Mouse (Mus musculus) mouse trophoblast stem cell (cell line): Measurements from ENCODE around the gene Cptp.

Experiments used
- in situ Hi-C, 2 experiments: fragments of 300-500 bp; cut with MseI, MboI; formaldehyde crosslinking; loops; 2 replicates in 1 of 2; 3 replicates in 1 of 2; pipeline ENCODE4 v1.15.1; 2025

Cptp gene

GRCm38 (mm10) chr4:155889316-155889715 lies 20.1 kb upstream of the Cptp start:
- in situ Hi-C loops, result no loop called here

DNA sequence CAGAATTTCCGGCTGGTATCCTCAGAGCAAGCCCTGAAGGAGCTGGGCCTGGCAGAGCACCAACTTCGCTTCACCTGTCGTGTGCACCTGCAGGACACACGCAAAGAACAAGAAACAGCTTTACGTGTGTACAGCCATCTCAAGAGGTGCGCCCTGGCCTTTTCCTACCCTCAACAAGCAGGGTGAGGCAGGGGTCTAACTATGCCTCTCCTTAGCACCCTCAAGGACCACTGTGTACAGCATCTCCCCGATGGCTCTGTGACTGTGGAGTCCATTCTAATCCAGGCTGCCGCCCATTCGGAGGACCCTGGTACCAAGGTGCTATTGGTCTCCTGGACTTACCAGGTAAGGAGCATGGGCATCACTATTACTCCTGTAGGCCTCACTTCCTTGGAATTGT lies 18.9 kb upstream of the Cptp start:
- in situ Hi-C loops, result no loop called here

GRCm38 (mm10) chr4:155887674-155888073 lies 18.4 kb upstream of the Cptp start:
- in situ Hi-C loops, result no loop called here

- in situ Hi-C loops, result no loop called here
Observed at GRCm38 (mm10) chr4:155886330-155886729, 17.1 kb upstream of the Cptp start.

GRCm38 (mm10) chr4:155883587-155883986 lies 14.3 kb upstream of the Cptp start:
- in situ Hi-C loops, result no loop called here

DNA sequence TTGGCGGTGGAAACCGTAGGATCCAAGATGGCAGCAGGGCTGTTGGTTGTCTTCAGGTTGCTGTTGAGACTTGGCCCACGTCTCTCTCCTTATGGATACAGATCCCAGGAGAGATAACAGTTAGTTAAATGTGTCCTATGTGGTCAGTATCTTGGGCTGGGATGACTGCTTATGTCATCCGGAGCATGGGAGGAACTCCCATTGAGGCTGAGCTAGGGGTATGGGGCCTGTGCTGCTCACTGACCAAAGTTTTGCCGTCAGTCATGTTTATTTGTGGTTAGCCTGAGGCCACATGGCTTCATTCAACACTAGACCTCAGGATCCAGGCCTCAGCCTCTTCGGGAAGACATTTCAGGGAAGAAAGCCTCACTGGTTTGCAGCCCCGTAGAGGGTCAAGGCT lies 2.2 kb upstream of the Cptp start:
- in situ Hi-C loops, result no loop called here

GRCm38 (mm10) chr4:155868614-155869298 lies 484 bp downstream of the Cptp start:
- in situ Hi-C loops, result no loop called here

GRCm38 (mm10) chr4:155863001-155863400 lies 6.2 kb downstream of the Cptp start, which contains the start of gene Tas1r3:
Gene Tas1r3 (minus strand): TSS chr4:155863362.
- in situ Hi-C loops, result no loop called here

GRCm38 (mm10) chr4:155861787-155862186 lies 7.5 kb downstream of the Cptp start:
- in situ Hi-C loops, result no loop called here

DNA sequence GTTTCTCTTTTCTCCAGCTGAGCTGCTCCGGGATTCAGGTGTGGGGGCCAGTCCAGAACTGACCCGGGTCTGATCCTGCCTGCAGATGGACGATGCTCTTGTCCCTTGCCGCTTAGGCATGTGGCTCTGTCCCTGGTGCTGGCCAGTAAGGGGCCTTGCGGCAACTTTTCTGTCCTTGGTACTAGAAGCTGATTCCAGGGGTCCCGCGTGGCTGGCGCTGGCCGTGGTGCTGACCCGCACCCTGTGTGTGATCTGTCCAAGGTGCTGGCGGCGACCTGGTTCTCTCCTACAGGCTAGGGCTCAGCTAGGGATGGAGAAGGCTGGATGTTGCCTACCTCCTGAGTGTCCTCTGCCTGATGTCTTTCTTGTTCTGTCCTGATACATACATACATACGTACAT lies 9.9 kb downstream of the Cptp start:
- in situ Hi-C loops, result no loop called here

- in situ Hi-C loops, result no loop called here
Observed at GRCm38 (mm10) chr4:155856881-155857280, 12.4 kb downstream of the Cptp start.

DNA sequence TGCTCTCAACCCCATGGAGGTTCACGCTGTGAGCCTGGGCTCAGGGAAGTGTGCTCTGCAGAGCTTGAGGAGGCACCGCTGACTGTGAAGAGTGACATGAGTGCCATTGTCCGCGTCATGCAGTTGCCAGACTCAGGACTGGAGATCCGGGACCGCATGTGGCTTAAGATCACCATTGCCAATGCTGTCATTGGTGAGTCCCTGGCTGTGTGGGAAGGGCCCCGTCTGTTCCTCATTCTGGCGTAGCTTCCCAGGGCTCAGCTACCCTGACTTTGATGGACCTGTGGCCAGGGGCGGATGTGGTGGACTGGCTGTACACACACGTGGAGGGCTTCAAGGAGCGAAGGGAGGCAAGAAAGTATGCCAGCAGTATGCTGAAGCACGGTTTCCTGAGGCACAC lies 13.2 kb downstream of the Cptp start:
- in situ Hi-C loops, result no loop called here

DNA sequence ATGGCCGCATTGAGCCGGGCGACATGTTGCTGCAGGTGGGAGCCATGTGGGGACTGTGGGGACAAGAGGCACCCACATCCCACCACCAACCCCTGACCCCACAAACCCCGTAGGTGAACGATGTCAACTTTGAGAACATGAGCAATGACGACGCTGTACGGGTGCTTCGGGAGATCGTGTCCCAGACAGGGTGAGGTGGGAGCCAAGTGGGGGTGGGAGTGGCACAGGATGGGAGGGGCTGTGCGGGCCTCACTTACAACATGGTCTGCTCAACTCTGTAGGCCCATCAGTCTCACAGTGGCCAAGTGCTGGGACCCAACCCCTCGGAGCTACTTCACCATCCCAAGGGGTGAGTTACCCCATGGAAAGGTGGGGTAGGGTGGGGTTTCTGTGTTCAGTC lies 14.2 kb downstream of the Cptp start:
- in situ Hi-C loops, result no loop called here

GRCm38 (mm10) chr4:155853421-155853820 lies 15.8 kb downstream of the Cptp start:
- in situ Hi-C loops, result no loop called here

DNA sequence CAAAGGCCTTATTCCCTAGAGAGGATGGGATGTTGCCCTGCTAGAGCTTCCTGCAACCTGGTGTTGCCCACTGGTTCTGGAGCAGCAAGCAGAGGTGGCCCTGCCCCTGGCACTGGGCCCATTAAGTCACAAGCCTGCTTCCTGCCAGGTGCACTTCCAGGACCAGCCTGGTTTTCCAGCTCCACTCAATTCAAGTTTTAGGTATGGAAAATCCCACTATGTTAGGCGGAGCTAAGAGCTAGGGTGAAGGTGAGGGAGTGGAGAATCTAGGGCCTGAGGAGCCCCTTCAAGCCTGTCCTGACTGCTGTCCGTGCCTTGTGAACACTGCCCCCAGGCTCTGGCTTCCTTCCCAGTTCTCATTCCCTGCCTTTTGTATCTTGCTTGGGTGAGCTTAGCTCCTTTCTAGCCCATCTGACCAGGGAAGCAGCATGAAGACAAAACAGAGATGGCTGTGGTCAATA lies 17.3 kb downstream of the Cptp start:
- in situ Hi-C loops, result no loop called here

- in situ Hi-C loops, result no loop called here
Observed at GRCm38 (mm10) chr4:155851368-155851767, 17.9 kb downstream of the Cptp start.

GRCm38 (mm10) chr4:155849792-155850451 lies 19.3 kb downstream of the Cptp start:
- in situ Hi-C loops, result no loop called here

DNA sequence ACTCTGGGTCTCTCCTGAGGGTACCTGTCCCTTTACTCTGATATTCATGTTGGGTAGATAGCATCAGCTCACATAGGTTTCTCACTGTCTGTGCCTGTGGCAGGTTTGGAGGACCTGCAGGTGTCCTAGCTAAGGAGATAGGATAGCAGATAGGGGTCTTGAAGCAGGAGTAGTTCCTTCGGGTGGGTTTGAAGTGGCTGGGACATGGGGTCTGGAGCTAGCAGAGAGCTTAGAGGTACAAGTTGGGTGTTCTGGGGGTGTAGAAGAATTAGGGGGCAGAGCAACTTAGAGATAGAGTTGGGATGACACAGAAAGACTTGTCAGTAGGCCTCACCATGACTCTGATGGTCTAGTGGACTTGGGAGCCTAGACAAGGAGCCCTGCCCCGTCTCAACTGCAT lies 19.8 kb downstream of the Cptp start:
- in situ Hi-C loops, result no loop called here

DNA sequence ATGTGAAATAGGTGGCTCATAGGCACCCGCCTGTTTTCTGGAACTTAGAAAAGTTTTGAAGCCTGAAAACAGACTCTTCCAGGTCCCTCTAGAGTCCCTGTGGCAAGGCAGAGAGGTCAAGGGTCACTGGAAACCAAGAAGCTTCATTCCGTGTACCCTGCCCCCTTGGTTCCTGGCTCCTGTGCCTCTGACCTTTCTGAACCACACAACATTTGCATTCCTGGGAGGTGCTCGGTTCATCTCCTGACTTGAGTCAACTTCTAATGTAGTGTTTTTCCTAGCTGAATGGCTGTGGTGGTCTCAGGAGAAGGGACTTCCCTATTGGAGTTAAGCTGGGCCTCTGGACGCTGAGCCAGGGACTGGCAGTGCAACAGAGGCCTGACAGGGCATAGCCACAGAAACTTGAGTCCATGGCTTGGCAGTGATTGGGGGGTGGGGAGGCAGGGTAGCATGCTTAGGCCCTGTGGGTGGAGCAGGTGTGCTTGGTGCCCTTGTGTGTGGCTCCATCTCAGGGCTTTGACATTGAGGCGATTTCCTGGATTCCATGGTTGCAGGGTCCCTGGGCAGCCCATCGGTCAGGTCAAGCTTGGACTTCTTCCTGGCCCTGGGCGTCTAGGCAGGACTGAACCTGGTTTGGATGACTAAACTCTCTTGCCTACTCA lies 20.7 kb downstream of the Cptp start:
- in situ Hi-C loops, result no loop called here

- in situ Hi-C loops, result no loop called here
Observed at GRCm38 (mm10) chr4:155847591-155848352, 21.5 kb downstream of the Cptp start.

DNA sequence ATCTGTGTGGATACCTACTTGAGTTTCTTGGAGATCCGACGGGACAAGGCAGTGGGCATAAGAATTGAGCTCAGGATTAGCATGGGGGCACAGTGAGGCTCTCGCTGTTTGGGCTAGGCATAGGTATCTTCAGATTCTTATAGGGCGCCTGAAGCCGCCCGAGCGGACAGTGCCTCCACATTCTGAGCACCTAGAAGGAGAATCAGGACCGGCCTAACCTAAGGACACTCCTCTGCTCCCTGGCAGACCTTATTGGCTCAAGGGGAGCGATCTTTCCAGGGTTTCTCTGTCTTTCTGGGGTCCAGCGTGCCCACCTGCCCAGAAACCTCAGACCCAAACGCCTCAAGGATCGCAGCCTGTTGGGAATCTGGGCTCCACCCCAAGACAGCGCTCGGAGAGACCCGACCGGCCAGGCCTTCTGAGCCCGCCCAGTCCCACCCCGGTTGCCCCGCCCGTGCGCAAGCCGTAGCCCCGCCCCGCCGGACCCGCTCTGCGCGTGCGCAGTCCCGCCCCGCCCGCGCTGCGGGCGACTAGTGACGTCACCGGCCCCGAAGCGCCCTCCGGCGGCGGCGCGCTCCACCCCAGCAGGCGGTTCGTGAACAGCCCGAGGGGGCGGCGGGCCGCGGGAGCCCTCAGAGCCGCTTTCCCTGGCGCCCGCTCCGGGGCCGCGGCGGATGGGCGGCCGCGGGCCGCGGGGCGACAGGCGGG lies 22.2 kb downstream of the Cptp start, which contains the start of gene Dvl1:
Dvl1 (plus strand) TSS at position 532 of the 708 bp plus-strand sequence.
- in situ Hi-C loops, result no loop called here
